Mouse (Mus musculus) hindbrain, embryonic 12.5 days (tissue): ENCODE measurements at regions not wholly inside any gene's neighbourhood (a gene's known extent, or its start where the extent isn't known, plus 50 kb on each side); places are given as distances from the start of the nearest gene placed in this dataset.

Experiments
- ATAC-seq: fragments of 200-750 bp; cut with Nextera tagmentation; 2 replicates; pipeline ENCODE4 v1.8.0; 2017; ENCODE audit warnings: moderate TSS enrichment; ENCODE audit not compliant: low FRiP score
- H3K27ac ChIP-seq: fragments of 300-500 bp; sonication (generic); 2 replicates; pipeline ENCODE4 v1.5.1; 2016; ENCODE audit warnings: mild to moderate bottlenecking
- H3K27me3 ChIP-seq: fragments of 300-500 bp; sonication (generic); 2 replicates; pipeline ENCODE4 v1.6.1; 2016; ENCODE audit warnings: mild to moderate bottlenecking
- H3K36me3 ChIP-seq: fragments of 300-500 bp; sonication (generic); 2 replicates; pipeline ENCODE4 v1.6.1; 2016; ENCODE audit warnings: mild to moderate bottlenecking
- H3K4me1 ChIP-seq: fragments of 300-500 bp; sonication (generic); 2 replicates; pipeline ENCODE4 v1.6.1; 2016
- H3K4me2 ChIP-seq: fragments of 300-500 bp; sonication (generic); replicated peaks from 2 replicates; pipeline ENCODE4 v1.6.1; 2016; ENCODE audit warnings: mild to moderate bottlenecking
- H3K4me3 ChIP-seq: fragments of 300-500 bp; sonication (generic); 2 replicates; pipeline ENCODE4 v1.5.1; 2016; ENCODE audit warnings: mild to moderate bottlenecking
- H3K9ac ChIP-seq: fragments of 300-500 bp; sonication (generic); 2 replicates; pipeline ENCODE4 v1.6.1; 2016; ENCODE audit warnings: mild to moderate bottlenecking, moderate library complexity
- H3K9me3 ChIP-seq: fragments of 300-500 bp; sonication (generic); replicated peaks from 2 replicates; pipeline ENCODE4 v1.6.1; 2016; ENCODE audit warnings: mild to moderate bottlenecking
- WGBS: fragments of 180-500 bp; shearing (Covaris S2); methylation state at CpG from one replicate; pipeline ENCODE4 v1.1.7; 2016; 5-methylcytosine and 5-hydroxymethylcytosine counted together

DNA sequence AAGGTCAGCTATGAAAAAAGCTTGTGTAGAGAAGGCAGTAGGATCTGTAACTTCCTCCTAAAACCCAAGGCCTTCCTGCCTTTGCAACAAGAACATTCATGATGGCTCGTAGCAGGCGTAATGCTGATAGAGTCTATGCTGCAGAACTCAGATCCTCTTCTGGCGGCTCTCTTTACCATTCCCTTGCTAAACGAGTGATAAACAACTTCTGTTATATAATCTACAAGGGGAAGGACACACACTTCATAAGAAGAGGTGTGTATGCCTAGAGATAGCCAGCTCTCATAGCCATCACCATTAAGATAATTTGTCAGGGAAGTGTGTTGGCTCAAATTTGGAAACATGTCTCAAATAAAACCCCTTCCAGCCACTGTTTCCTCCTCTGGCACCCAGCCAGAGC, 441.9 kb downstream of the Gpam start:
- ATAC-seq, result no peak
- 92% methylated on average over 4 of the region's 4 CpGs for WGBS
- no peak overlapping the region for H3K4me2 ChIP-seq

More for the DNA sequence above, 441.9 kb downstream of the Gpam start:
- Histone ChIP-seq H3K36me3 (no peaks in the 10 kb centered on the region), H3K27me3 (no peaks in the 10 kb centered on the region), H3K27ac (no peak overlapping the region), H3K9ac (no peak overlapping the region), H3K4me1 (no peaks in the 10 kb centered on the region), H3K4me3 (no peak overlapping the region), H3K9me3 (no peaks in the 10 kb centered on the region)
